Mouse (Mus musculus): ENCODE measurements around the gene Tspear. TPM values are rescaled to one million over a fixed set of nuclear protein-coding genes. Genes with fewer than 3 reads are reported as not detected.

Tspear gene
- total RNA-seq, 1 experiment from 2014 or later: not detected

GRCm38 (mm10) chr10:77852559-77852958 is 166.2 kb downstream of the Tspear start, which contains the start of gene Gm10318:
Gene Gm10318 (plus strand): TSS chr10:77852859.

GRCm38 (mm10) chr10:77861675-77862074 is 175.3 kb downstream of the Tspear start, which contains the start of gene Gm3285:
Gene Gm3285 (plus strand): TSS chr10:77861975.

GRCm38 (mm10) chr10:77902211-77902893 is 216.0 kb downstream of the Tspear start, which contains the start of gene Lrrc3:
Gene Lrrc3 (minus strand): TSS chr10:77902536.

Other genes with a start within 250 kb of the Tspear start
- gene Fam207a, start 170.8 kb upstream of the Tspear start, total RNA-seq (2023): 12.5 and 16.9 TPM in 2 replicates
- gene Itgb2, start 156.3 kb upstream of the Tspear start, total RNA-seq (2023): 896 and 935 TPM in 2 replicates
- gene Pttg1ip, start 104.8 kb upstream of the Tspear start, total RNA-seq (2023): 85.5 and 125 TPM in 2 replicates
- 55.9 and 66.8 TPM in 2 replicates for gene Sumo3, start 80.5 kb upstream of the Tspear start, total RNA-seq (2023)
- gene Gm49325, start 80.4 kb upstream of the Tspear start, total RNA-seq (2023): not detected in 2 replicates
- gene Ube2g2, start 64.3 kb upstream of the Tspear start, total RNA-seq (2023): 31.2 and 34.0 TPM in 2 replicates
- not detected in 2 replicates for gene Gm19402, start 4.2 kb downstream of the Tspear start, total RNA-seq (2023)
- gene Gm9508, start 10.7 kb downstream of the Tspear start, total RNA-seq (2023): not detected in 2 replicates
- not detected in 2 replicates for gene Gm10272, start 20.1 kb downstream of the Tspear start, total RNA-seq (2023)
- not detected in 2 replicates for gene Gm10024, start 24.9 kb downstream of the Tspear start, total RNA-seq (2023)
- gene Gm10142, start 29.2 kb downstream of the Tspear start, total RNA-seq (2023): not detected in 2 replicates
- not detected in 2 replicates for gene Krtap12-1, start 34.0 kb downstream of the Tspear start, total RNA-seq (2023)
- not detected in 2 replicates for gene Gm10100, start 39.9 kb downstream of the Tspear start, total RNA-seq (2023)
- gene Gm18596, start 56.1 kb downstream of the Tspear start, total RNA-seq (2023): not detected in 2 replicates
- gene Gm9736, start 64.8 kb downstream of the Tspear start, total RNA-seq (2023): not detected in 2 replicates
- not detected in 2 replicates for gene Gm3233, start 73.1 kb downstream of the Tspear start, total RNA-seq (2023)
- gene Gm3238, start 84.8 kb downstream of the Tspear start, total RNA-seq (2023): not detected in 2 replicates
- gene Gm7138, start 90.4 kb downstream of the Tspear start, total RNA-seq (2023): not detected in 2 replicates
- gene Gm3250, start 96.0 kb downstream of the Tspear start, total RNA-seq (2023): not detected in 2 replicates
- not detected in 2 replicates for gene Gm7137, start 101.6 kb downstream of the Tspear start, total RNA-seq (2023)
- not detected in 2 replicates for gene Gm9639, start 108.5 kb downstream of the Tspear start, total RNA-seq (2023)
- gene Gm19668, start 112.6 kb downstream of the Tspear start, total RNA-seq (2023): not detected in 2 replicates
- not detected in 2 replicates for gene Gm9507, start 125.3 kb downstream of the Tspear start, total RNA-seq (2023)
- gene Gm2696, start 128.1 kb downstream of the Tspear start, total RNA-seq (2023): not detected in 2 replicates
- not detected in 2 replicates for gene Krtap10-4, start 140.5 kb downstream of the Tspear start, total RNA-seq (2023)
- not detected in 2 replicates for gene Krtap10-10, start 149.4 kb downstream of the Tspear start, total RNA-seq (2023)
- not detected in 2 replicates for gene Gm36176, start 160.2 kb downstream of the Tspear start, total RNA-seq (2023)
- gene Gm10318, start 166.3 kb downstream of the Tspear start, total RNA-seq (2023): not detected in 2 replicates
- not detected in 2 replicates for gene Gm3285, start 175.4 kb downstream of the Tspear start, total RNA-seq (2023)
- gene Lrrc3, start 216.0 kb downstream of the Tspear start, total RNA-seq (2023): 0.39 and 1.0 TPM in 2 replicates

All from neutrophil, adult 65 days (primary cell).